Mouse (Mus musculus) CH12.LX (cell line): Measurements from ENCODE around the gene Tmem59l. TPM values are rescaled to one million over a fixed set of nuclear protein-coding genes. Genes with fewer than 3 reads are reported as not detected.

Experiments
- DNase-seq: peaks from one replicate; pipeline ENCODE4 v3.0.0-alpha.2; 2013; ENCODE audit errors: extremely low read depth
- H3K27ac ChIP-seq: 2 replicates; pipeline ENCODE4 v1.5.1; 2012; ENCODE audit warnings: low read depth, mild to moderate bottlenecking, control low read depth, moderate library complexity; ENCODE audit not compliant: insufficient read depth
- H3K27me3 ChIP-seq: replicated peaks from 2 replicates; pipeline ENCODE3; 2012; ENCODE audit warnings: inconsistent platforms
- H3K36me3 ChIP-seq, 2 experiments: replicated peaks in 1 of 2; 2 replicates each; pipeline versions ENCODE3 to v1.6.1; 2012; ENCODE audit warnings: inconsistent platforms in 1 of 2, low read length in 1 of 2, mild to moderate bottlenecking in 1 of 2, mixed read lengths in 1 of 2, moderate library complexity in 1 of 2; ENCODE audit not compliant: control insufficient read depth in 1 of 2, insufficient read depth in 1 of 2
- H3K4me1 ChIP-seq, 2 experiments: 2 replicates each; pipeline ENCODE4 v1.6.1; 2012; ENCODE audit warnings: inconsistent platforms in 1 of 2, moderate library complexity in 1 of 2; ENCODE audit not compliant: insufficient read depth in 2 of 2, control insufficient read depth in 1 of 2
- H3K4me2 ChIP-seq: 2 replicates; pipeline ENCODE4 v1.6.1; 2012; ENCODE audit warnings: low read depth, mild to moderate bottlenecking, control low read depth; ENCODE audit not compliant: poor library complexity, insufficient read depth, severe bottlenecking
- H3K4me3 ChIP-seq, 3 experiments: fragments of 150-350 bp in 1 of 3; sonication (generic) in 1 of 3; replicated peaks in 1 of 3; 2 replicates each; pipeline versions ENCODE3 to v1.5.1; 2011 to 2012; ENCODE audit warnings: low read depth in 2 of 3, low read length in 2 of 3, mild to moderate bottlenecking in 2 of 3, moderate library complexity in 2 of 3, control low read depth in 1 of 3, improper control_type of control experiment in 1 of 3, inconsistent platforms in 1 of 3, mixed read lengths in 1 of 3; ENCODE audit not compliant: poor library complexity in 1 of 3
- H3K79me2 ChIP-seq: replicated peaks from 2 replicates; pipeline ENCODE4 v1.6.1; 2012; ENCODE audit warnings: mild to moderate bottlenecking, moderate library complexity; ENCODE audit not compliant: control insufficient read depth, poor library complexity, insufficient read depth, severe bottlenecking; ENCODE audit errors: extremely low read depth
- H3K9ac ChIP-seq: 2 replicates; pipeline ENCODE4 v1.6.1; 2012; ENCODE audit warnings: low read depth, mild to moderate bottlenecking, control low read depth, moderate library complexity; ENCODE audit not compliant: insufficient read depth
- H3K9me3 ChIP-seq: replicated peaks from 2 replicates; pipeline ENCODE3; 2012; ENCODE audit warnings: low read length, inconsistent platforms, mixed read lengths
- BHLHE40 ChIP-seq: IDR thresholded peaks from 2 replicates; pipeline ENCODE4 v1.6.1; 2011; ENCODE audit warnings: mild to moderate bottlenecking, low read depth, low read length, improper control_type of control experiment
- CTCF ChIP-seq, 2 experiments: IDR thresholded peaks in 1 of 2; conservative IDR thresholded peaks in 1 of 2; 2 replicates each; pipeline ENCODE4 v1.5.1; 2011 to 2012; ENCODE audit warnings: low read depth in 2 of 2, low read length in 2 of 2, improper control_type of control experiment in 1 of 2, inconsistent platforms in 1 of 2, mild to moderate bottlenecking in 1 of 2, moderate library complexity in 1 of 2
- EP300 ChIP-seq: IDR thresholded peaks from 2 replicates; pipeline ENCODE4 v1.6.1; 2011; ENCODE audit warnings: low read length, improper control_type of control experiment
- IRF4 ChIP-seq: IDR thresholded peaks from 2 replicates; pipeline ENCODE4 v1.6.1; 2014; ENCODE audit warnings: low read depth, mild to moderate bottlenecking, inconsistent platforms, low read length, improper control_type of control experiment
- MAFK ChIP-seq: IDR thresholded peaks from 2 replicates; pipeline ENCODE4 v1.6.1; 2011; ENCODE audit warnings: low read length, improper control_type of control experiment; ENCODE audit not compliant: insufficient replicate concordance
- MXI1 ChIP-seq: IDR thresholded peaks from 2 replicates; pipeline ENCODE4 v1.6.1; 2011; ENCODE audit warnings: mild to moderate bottlenecking, low read depth, low read length, improper control_type of control experiment
- NELFE ChIP-seq: IDR thresholded peaks from 2 replicates; pipeline ENCODE4 v1.6.1; 2011; ENCODE audit warnings: low read depth, low read length, improper control_type of control experiment
- POLR2A ChIP-seq: IDR thresholded peaks from 2 replicates; pipeline ENCODE4 v1.6.1; 2011; ENCODE audit warnings: low read depth, mild to moderate bottlenecking, improper control_type of control experiment, low read length
- POLR2AphosphoS2 ChIP-seq: IDR thresholded peaks from 2 replicates; pipeline ENCODE4 v1.6.1; 2011; ENCODE audit warnings: low read depth, low read length, improper control_type of control experiment
- RAD21 ChIP-seq: IDR thresholded peaks from 2 replicates; pipeline ENCODE4 v1.6.1; 2011; ENCODE audit warnings: low read depth, mild to moderate bottlenecking, low read length, improper control_type of control experiment, moderate library complexity
- SMC3 ChIP-seq: IDR thresholded peaks from 2 replicates; pipeline ENCODE4 v1.6.1; 2011; ENCODE audit warnings: low read depth, low read length, improper control_type of control experiment
- TCF12 ChIP-seq: IDR thresholded peaks from 2 replicates; pipeline ENCODE4 v1.6.1; 2014; ENCODE audit warnings: low read depth, mild to moderate bottlenecking, inconsistent platforms, low read length, improper control_type of control experiment
- USF1 ChIP-seq: IDR thresholded peaks from 2 replicates; pipeline ENCODE4 v1.6.1; 2014; ENCODE audit warnings: low read depth, mild to moderate bottlenecking, inconsistent platforms, low read length, improper control_type of control experiment
- USF2 ChIP-seq: conservative IDR thresholded peaks from 2 replicates; pipeline ENCODE4 v1.6.1; 2011; ENCODE audit warnings: low read depth, low read length, improper control_type of control experiment
- ZKSCAN1 ChIP-seq: IDR thresholded peaks from 2 replicates; pipeline ENCODE4 v1.6.1; 2012; ENCODE audit warnings: low read depth, inconsistent platforms, low read length, improper control_type of control experiment, borderline replicate concordance
- ZMIZ1 ChIP-seq: IDR thresholded peaks from 2 replicates; pipeline ENCODE4 v1.6.1; 2012; ENCODE audit warnings: low read depth, mild to moderate bottlenecking, inconsistent platforms, low read length, improper control_type of control experiment
- dilution Hi-C: fragments of 300-500 bp; cut with MboI; formaldehyde crosslinking; loops from 2 replicates; pipeline ENCODE4 v1.14.3; 2020; ENCODE audit warnings: low sequenced_read_pairs; ENCODE audit not compliant: extremely low pct_unique_long_range_greater_than_20kb, extremely low pct_ligation_motif_present
- in situ Hi-C: fragments of 300-500 bp; cut with MboI; formaldehyde crosslinking; loops from 3 replicates; pipeline ENCODE4 v1.14.3; 2019; ENCODE audit warnings: low sequenced_read_pairs, low pct_ligation_motif_present, low pct_unique_long_range_greater_than_20kb, mixed read lengths
- polyA plus RNA-seq: library from polyadenylated mRNA; unstranded; fragments of >175 nt; gene quantifications from 2 replicates; pipeline ENCODE4 v1.2.1, GENCODE M21; 2012; ENCODE audit warnings: low read depth; ENCODE audit not compliant: insufficient read length
- total RNA-seq, 2 experiments: library from RNA; depleted of rRNA; stranded (reverse); fragments of 300-350 nt in 1 of 2; fragments of >200 nt in 1 of 2; gene quantifications; 2 replicates each; pipeline ENCODE4 v1.2.3; 2012 to 2014

Gene Tmem59l
- total and polyA plus RNA-seq, 3 experiments: not detected

DNA sequence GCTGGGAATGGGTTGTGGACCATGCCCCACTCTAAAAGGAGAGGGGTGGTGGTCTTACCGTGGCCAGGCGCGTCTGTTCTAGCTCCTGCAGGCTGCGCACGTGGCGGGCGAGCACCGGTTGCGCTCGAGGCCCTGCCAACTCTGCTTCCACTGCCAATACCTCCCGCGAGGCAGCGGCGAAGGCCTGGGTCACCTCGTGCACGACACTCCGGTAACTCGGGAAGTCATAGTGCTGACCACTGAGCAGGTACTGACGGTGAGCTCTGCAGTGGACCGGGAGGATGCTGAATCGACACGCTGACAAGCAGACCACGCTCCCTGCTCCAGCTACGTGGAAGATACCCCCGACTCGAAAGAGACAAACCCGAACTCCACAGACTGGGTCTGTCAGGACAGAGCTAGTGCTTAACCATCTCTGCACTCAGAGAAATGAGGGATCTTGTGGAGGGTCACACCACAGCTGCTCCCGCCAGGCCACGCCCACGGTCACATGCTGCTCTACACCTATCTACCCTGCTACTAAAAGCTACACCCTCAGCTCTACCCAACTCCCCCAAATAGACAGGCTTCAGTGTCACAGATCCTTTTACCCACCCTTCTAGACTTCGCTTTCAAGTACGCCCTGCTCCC lies 18.7 kb upstream of the Tmem59l start:
- peak overlapping the region; percentile 91; the same call in 1 of the 2 replicates for H3K9ac ChIP-seq
- dilution Hi-C loops (no loop called here), in situ Hi-C loops (loop anchor here (10.0 kb wide), 1 partner anchor 91 kb away; no protein-coding TSS in a partner anchor)
- peak overlapping the region; percentile 89 for H3K4me2 ChIP-seq
- H3K9me3 ChIP-seq: no peaks in the 10 kb centered on the region
- peaks cover 24% of the 10 kb centered on the region for H3K79me2 ChIP-seq
- no peak for DNase-seq
- H3K27ac ChIP-seq: peak overlapping the region; percentile 70; the same call in 1 of the 2 replicates
- H3K4me3 ChIP-seq: peak overlapping the region; percentile 55 to 74 (median 61)
- TF ChIP-seq USF1 (peak; percentile 64), MAFK (no peak), USF2 (peak; percentile 60)
- no peaks in the 10 kb centered on the region for H3K27me3 ChIP-seq
- peaks cover 21 to 46% of the 10 kb centered on the region in 2 experiments for H3K36me3 ChIP-seq
- H3K4me1 ChIP-seq: peaks cover 18 to 49% of the 10 kb centered on the region in 2 experiments

DNA sequence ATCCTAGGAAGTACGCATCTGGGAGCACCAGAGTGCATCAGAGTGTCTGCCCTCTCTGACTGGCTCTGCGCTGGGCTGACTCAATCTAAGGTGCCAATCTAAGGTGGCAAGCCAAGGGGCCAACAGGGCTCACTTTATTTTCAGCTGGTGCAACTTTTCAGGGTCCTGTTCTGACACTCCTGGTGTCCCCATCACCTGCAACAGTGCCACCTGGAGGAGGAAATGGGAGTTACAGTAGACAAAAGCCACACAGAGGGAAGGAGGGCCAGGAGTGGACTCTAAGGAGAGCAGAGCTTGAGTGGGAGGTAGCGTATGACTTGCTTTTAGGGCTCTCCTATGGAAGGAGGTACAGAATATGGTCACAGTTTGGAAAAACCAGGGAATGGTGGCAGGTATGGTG lies 17.7 kb upstream of the Tmem59l start:
- Histone ChIP-seq H3K27me3 (peaks cover 3% of the 10 kb centered on the region), H3K36me3 (peaks cover 21 to 46% of the 10 kb centered on the region in 2 experiments)
- peak; percentile 67 to 84 for TF ChIP-seq CTCF (conservative IDR thresholded peaks at IDR 0.05 in 1 of 2, IDR thresholded peaks at IDR 0.05 in 1 of 2; ENCODE audit: low read depth in 2 of 2, low read length in 2 of 2)
- peak; percentile 59 for TF ChIP-seq RAD21
- TF ChIP-seq IRF4: no peak
- TF ChIP-seq SMC3: peak; percentile 77
- TF ChIP-seq, all 38 proteins: peak for 3
- Histone ChIP-seq H3K4me2 (no peak overlapping the region), H3K27ac (no peak overlapping the region), H3K4me3 (no peak overlapping the region), H3K9ac (no peak overlapping the region), H3K4me1 (peaks cover 18 to 58% of the 10 kb centered on the region in 2 experiments), H3K79me2 (peaks cover 21% of the 10 kb centered on the region), H3K9me3 (no peaks in the 10 kb centered on the region)
- dilution Hi-C loops (no loop called here), in situ Hi-C loops (loop anchor here (10.0 kb wide), 1 partner anchor 90 kb away; no protein-coding TSS in a partner anchor)
- peak; percentile 78 for DNase-seq

DNA sequence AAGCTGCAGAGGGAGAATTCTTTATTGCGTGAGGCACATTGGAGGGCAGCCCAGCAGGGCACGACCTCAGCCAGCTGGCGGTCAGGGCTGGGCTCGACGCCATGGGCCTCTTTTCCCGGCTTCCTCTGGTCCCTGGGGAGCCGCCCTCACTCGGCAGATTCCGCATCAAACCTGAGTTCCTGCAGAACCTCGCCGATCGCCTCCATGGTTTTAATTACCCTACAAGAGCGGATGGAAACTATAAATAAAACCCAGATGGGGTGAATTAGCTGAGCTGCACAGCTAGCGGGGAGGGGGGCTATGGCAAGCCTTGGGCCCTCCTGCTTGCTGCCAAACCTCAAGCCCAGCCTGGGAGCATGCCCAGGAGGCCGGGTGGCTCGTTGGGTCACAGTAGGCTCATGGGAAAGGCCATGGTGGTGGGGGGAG lies 17.1 kb upstream of the Tmem59l start:
- Histone ChIP-seq H3K4me2 (no peak overlapping the region), H3K9me3 (no peaks in the 10 kb centered on the region), H3K36me3 (peaks cover 20 to 44% of the 10 kb centered on the region in 2 experiments), H3K27ac (no peak overlapping the region), H3K79me2 (peaks cover 15% of the 10 kb centered on the region), H3K4me3 (no peak overlapping the region), H3K4me1 (peaks cover 18 to 64% of the 10 kb centered on the region in 2 experiments), H3K9ac (no peak overlapping the region), H3K27me3 (peaks cover 5% of the 10 kb centered on the region)
- no peak for DNase-seq
- no peak for TF ChIP-seq BHLHE40
- no peak for TF ChIP-seq TCF12
- no peak for TF ChIP-seq NELFE
- TF ChIP-seq POLR2A: no peak
- no peak for TF ChIP-seq POLR2AphosphoS2
- no peak for TF ChIP-seq ZKSCAN1
- no peak for TF ChIP-seq SMC3
- TF ChIP-seq USF1: no peak
- TF ChIP-seq MXI1: no peak
- TF ChIP-seq ZMIZ1: no peak
- TF ChIP-seq EP300: no peak
- dilution Hi-C loops (no loop called here), in situ Hi-C loops (loop anchor here (10.0 kb wide), 1 partner anchor 90 kb away; no protein-coding TSS in a partner anchor)
